Mouse (Mus musculus) gastrocnemius, adult 2 months (tissue): ENCODE measurements around the gene Slc9a8. TPM values are rescaled to one million over a fixed set of nuclear protein-coding genes. Genes with fewer than 3 reads are reported as not detected.

Experiments used
- DNase-seq: peaks from one replicate; pipeline ENCODE4 v3.0.0; 2022
- H3K27ac ChIP-seq: fragments of 200-600 bp; 2 replicates; pipeline ENCODE4 v1.8.1; 2022; ENCODE audit warnings: mild to moderate bottlenecking
- H3K4me3 ChIP-seq: fragments of 200-600 bp; 2 replicates; pipeline ENCODE4 v1.8.1; 2022; ENCODE audit warnings: mild to moderate bottlenecking, moderate library complexity
- CTCF ChIP-seq: fragments of 200-600 bp; IDR thresholded peaks from 2 replicates; pipeline ENCODE4 v1.8.1; 2022; ENCODE audit warnings: antibody characterized with exemption, mild to moderate bottlenecking, moderate library complexity
- intact Hi-C: fragments of 180-260 bp; cut with DNase I; formaldehyde crosslinking; loops from one replicate; pipeline ENCODE4 v1.15.1; 2025
- total RNA-seq, 2 experiments: library from RNA; stranded (reverse); gene quantifications; 2 replicates each; pipeline ENCODE4 v1.2.3; 2021

The Slc9a8 gene
- total RNA-seq, 2 experiments from 2014 or later, result 25.0 to 30.4 TPM

DNA sequence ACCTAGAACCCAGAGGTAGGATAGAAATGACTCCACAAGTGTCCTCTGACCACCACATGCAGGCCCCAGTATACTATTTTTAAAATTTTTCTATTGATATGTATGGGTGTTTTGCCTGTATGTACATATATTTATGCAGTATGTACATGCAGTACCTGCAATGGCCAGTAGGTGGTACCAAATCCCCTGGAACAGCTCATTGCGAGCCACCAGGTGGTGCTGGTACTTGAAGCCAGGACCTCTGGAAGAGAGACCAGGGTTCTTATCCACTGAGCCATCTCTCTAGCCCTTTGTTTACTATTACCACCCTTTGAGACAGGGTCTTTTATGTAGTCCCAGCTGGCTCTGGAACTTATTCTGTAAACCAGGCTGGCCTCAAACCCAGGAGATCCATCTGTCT lies 2.3 kb upstream of the Slc9a8 start:
- Histone ChIP-seq H3K4me3 (no peak overlapping the region), H3K27ac (no peak overlapping the region)
- intact Hi-C loops, result loop anchor here (5.0 kb wide), 2 partner anchors 72 to 347 kb away; partner anchors contain the start of gene B4galt5
- TF ChIP-seq CTCF, result peak; percentile 97
- peak; percentile 67 for DNase-seq

GRCm38 (mm10) chr2:167420811-167421241 lies 686 bp upstream of the Slc9a8 start:
- DNase-seq, result no peak
- peak overlapping the region; percentile 76 for H3K4me3 ChIP-seq
- TF ChIP-seq CTCF, result no peak
- peak overlapping the region; percentile 100 for H3K27ac ChIP-seq
- intact Hi-C loops, result loop anchor here (5.0 kb wide), 3 partner anchors 41 to 359 kb away; partner anchors contain the start of gene Znfx1

DNA sequence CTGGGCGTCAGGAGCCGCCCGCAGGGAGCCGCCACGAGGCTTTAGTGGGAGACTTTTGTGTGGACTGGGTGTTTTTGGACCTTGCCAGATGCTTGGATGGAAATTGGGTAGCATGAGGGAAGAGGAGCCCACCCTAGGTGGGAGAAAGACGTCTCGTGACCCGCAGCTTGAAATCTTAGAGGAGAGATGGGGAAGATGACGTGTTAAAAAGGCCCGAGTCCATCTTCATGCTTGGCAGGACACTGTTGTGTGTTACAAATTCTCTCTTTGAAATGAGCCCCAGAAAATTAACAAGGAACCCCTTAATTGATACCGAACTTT lies 598 bp downstream of the Slc9a8 start:
- TF ChIP-seq CTCF, result no peak
- intact Hi-C loops, result loop anchor here (5.0 kb wide), 3 partner anchors 40 to 360 kb away; partner anchors contain the start of gene Znfx1
- peak overlapping the region; percentile 76 for H3K4me3 ChIP-seq
- H3K27ac ChIP-seq, result peak overlapping the region; percentile 100
- DNase-seq, result no peak

GRCm38 (mm10) chr2:167423031-167423611 lies 1.6 kb downstream of the Slc9a8 start:
- intact Hi-C loops, result loop anchor here (5.0 kb wide), 3 partner anchors 39 to 361 kb away; partner anchors contain the start of gene Znfx1
- no peak for DNase-seq
- Histone ChIP-seq H3K4me3 (no peak overlapping the region), H3K27ac (no peak overlapping the region)
- TF ChIP-seq CTCF, result no peak

- intact Hi-C loops, result loop anchor here (5.0 kb wide), 3 partner anchors 38 to 362 kb away; partner anchors contain the start of gene Znfx1
- H3K4me3 ChIP-seq, result no peak overlapping the region
- no peak overlapping the region for H3K27ac ChIP-seq
- TF ChIP-seq CTCF, result no peak
- no peak for DNase-seq
Observed at GRCm38 (mm10) chr2:167424040-167424439, 2.5 kb downstream of the Slc9a8 start.

DNA sequence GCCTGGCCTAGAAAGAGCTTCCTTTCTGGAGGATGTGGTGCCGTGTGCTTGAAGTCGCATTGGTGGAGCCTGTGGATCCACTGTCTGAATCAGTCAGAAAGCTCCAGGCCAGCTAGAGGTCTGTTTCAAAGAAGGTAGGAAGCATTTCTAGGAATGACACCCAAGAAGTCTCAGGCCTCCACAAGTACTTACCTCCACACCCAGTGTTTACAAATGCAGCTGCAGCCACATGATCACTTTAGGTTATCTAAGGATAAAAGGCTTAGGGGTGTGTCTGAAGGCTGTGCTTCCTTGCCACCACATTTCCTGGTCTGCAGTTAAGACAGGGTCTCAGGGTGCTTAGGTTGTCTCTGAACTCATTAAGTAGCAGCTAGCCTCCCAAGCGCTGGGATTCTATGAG lies 3.0 kb downstream of the Slc9a8 start:
- H3K27ac ChIP-seq, result no peak overlapping the region
- no peak overlapping the region for H3K4me3 ChIP-seq
- intact Hi-C loops, result loop anchor here (5.0 kb wide), 3 partner anchors 38 to 362 kb away; partner anchors contain the start of gene Znfx1
- no peak for TF ChIP-seq CTCF
- DNase-seq, result no peak

GRCm38 (mm10) chr2:167425407-167425806 lies 3.9 kb downstream of the Slc9a8 start:
- TF ChIP-seq CTCF, result no peak
- intact Hi-C loops, result no loop called here
- Histone ChIP-seq H3K27ac (no peak overlapping the region), H3K4me3 (no peak overlapping the region)
- no peak for DNase-seq

DNA sequence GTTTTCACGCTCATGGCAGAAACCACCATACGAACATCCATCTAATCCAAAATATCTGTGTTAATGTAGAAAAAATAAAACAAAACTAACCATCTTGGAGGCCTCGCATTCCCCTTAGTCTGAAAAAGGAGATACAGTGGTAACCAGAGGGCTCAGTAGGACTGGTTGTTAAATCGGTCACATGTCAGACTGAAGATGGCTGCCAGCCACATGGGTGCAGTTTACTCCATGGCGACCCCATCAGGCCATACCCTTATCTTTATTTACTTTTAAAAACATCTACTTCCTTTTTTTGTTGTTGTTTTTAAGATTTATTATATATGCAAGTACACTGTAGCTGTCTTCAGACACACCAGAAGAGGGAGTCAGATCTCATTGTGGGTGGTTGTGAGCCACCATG lies 8.1 kb downstream of the Slc9a8 start:
- intact Hi-C loops, result no loop called here
- no peak for TF ChIP-seq CTCF
- no peak for DNase-seq
- H3K4me3 ChIP-seq, result no peak overlapping the region
- no peak overlapping the region for H3K27ac ChIP-seq

GRCm38 (mm10) chr2:167430737-167431417 lies 9.4 kb downstream of the Slc9a8 start:
- H3K27ac ChIP-seq, result no peak overlapping the region
- intact Hi-C loops, result no loop called here
- H3K4me3 ChIP-seq, result no peak overlapping the region
- no peak for DNase-seq
- TF ChIP-seq CTCF, result no peak

DNA sequence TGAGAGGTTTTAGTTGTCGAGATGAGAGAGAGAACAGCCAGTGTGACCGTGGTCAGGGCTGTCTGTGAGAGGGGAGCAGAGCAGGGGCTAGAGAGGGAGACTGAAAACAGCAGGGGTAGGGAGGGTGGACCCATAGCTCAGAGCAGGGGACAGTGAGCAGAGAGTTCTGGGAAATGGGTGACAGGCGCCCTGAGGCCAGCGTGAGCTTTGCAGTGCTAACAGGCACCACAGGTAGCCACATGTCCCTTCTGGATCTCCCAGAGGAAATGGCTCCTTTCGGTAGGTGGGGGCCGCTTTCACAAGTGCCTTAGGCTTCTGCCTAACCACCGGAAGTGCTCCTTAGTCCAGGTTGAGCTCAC lies 9.9 kb downstream of the Slc9a8 start:
- H3K4me3 ChIP-seq, result no peak overlapping the region
- intact Hi-C loops, result no loop called here
- H3K27ac ChIP-seq, result no peak overlapping the region
- no peak for TF ChIP-seq CTCF
- no peak for DNase-seq

DNA sequence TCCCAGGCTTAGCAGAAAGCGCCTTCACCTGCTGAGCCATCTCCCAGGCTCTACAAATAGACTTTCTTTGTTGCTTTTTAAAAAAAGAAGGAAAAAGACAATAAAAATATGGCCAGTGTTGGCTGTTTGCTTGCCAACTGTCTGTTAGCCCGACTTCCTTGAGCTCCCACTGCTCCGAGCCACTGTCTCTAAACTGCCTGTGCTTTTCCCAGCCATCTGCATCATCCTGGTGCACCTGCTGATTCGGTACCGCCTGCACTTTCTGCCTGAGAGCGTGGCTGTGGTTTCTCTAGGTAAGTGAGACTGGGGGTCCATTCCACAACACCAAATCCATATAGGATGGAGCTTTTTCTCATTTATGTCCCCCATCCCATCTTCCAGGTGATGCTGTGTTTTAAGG lies 13.1 kb downstream of the Slc9a8 start:
- no peak for TF ChIP-seq CTCF
- no peak overlapping the region for H3K4me3 ChIP-seq
- intact Hi-C loops, result no loop called here
- DNase-seq, result no peak
- H3K27ac ChIP-seq, result no peak overlapping the region

GRCm38 (mm10) chr2:167435631-167436030 lies 14.1 kb downstream of the Slc9a8 start:
- no peak for DNase-seq
- TF ChIP-seq CTCF, result no peak
- Histone ChIP-seq H3K4me3 (no peak overlapping the region), H3K27ac (no peak overlapping the region)
- intact Hi-C loops, result no loop called here

- Histone ChIP-seq H3K4me3 (no peak overlapping the region), H3K27ac (no peak overlapping the region)
- no peak for TF ChIP-seq CTCF
- DNase-seq, result no peak
- intact Hi-C loops, result no loop called here
Observed at GRCm38 (mm10) chr2:167436371-167436770, 14.9 kb downstream of the Slc9a8 start.

DNA sequence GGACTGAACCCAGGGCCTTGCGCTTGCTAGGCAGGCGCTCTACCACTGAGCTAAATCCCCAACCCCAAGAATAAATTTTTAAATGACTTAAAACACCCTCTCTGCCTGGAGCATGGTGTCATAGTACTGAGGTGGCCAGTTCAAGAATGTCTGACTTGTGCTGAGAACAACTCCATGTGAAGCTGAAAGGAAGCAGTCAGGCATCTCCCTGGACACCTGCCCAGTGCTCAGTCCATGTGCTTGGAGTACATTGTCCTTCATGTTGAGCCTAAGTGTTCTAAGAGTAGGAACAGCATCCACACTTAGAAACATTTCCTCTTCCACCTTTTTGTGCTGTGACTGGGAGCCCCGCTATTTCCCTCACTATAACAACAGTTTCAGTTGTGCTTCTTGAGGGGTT lies 17.9 kb downstream of the Slc9a8 start:
- DNase-seq, result no peak
- no peak for TF ChIP-seq CTCF
- no peak overlapping the region for H3K4me3 ChIP-seq
- intact Hi-C loops, result no loop called here
- no peak overlapping the region for H3K27ac ChIP-seq
